Mouse (Mus musculus): Measurements from ENCODE around the gene Ghr. TPM values are rescaled to one million over a fixed set of nuclear protein-coding genes. Genes with fewer than 3 reads are reported as not detected.
A peak's percentile ranks its signal among the peaks of the same experiment; 100 is the strongest.

Ghr gene
- polyA plus RNA-seq, 1 experiment = 147 TPM

GRCm38 (mm10) chr15:3290435-3290834 lies 292.9 kb downstream of the Ghr start:
- Histone ChIP-seq H3K27ac (ENCODE audit: insufficient read depth, low read depth, low read length) (no peak overlapping the region), H3K4me3 (ENCODE audit: insufficient read depth, low read depth, low read length) (no peak overlapping the region), H3K27me3 (replicated peaks; ENCODE audit: control insufficient read depth, insufficient read depth, low read length) (no peaks in the 10 kb centered on the region), H3K36me3 (ENCODE audit: control insufficient read depth, insufficient read depth, low read length) (peaks cover 2% of the 10 kb centered on the region; the same call in 1 of the 2 replicates), H3K4me1 (ENCODE audit: control insufficient read depth, insufficient read depth, low read length) (no peaks in the 10 kb centered on the region)
- DNase-seq = no peak
- TF ChIP-seq POLR2A (IDR thresholded peaks at IDR 0.05; ENCODE audit: low read depth, low read length) = no peak
- no peak for TF ChIP-seq CTCF (conservative IDR thresholded peaks at IDR 0.05; ENCODE audit: insufficient read depth, insufficient read length, low read depth, low read length)
- WGBS = 90% methylated on average over 3 of the region's 3 CpGs

DNA sequence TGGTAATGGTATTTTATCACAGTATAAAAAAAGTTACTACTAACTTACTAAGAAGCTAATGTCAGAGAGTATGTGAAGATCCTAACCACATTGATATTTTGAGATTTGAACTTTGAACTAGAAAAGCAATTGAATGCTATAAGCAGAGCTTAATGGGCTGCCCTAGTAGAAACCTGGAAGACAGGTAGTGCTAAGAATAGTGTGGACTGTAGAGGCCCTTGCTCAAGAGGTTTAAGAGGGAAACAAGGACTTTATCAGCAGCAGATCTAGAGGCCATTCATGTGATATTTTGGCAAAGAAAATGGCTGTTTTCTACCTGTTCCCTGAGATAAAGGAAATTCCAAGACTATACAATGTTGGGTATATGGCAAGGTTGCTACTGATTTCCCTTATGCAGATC lies 297.3 kb downstream of the Ghr start:
- TF ChIP-seq POLR2A (IDR thresholded peaks at IDR 0.05; ENCODE audit: low read depth, low read length) = no peak
- no peak for TF ChIP-seq CTCF (conservative IDR thresholded peaks at IDR 0.05; ENCODE audit: insufficient read depth, insufficient read length, low read depth, low read length)
- Histone ChIP-seq H3K4me1 (ENCODE audit: control insufficient read depth, insufficient read depth, low read length) (no peaks in the 10 kb centered on the region), H3K27me3 (replicated peaks; ENCODE audit: control insufficient read depth, insufficient read depth, low read length) (no peaks in the 10 kb centered on the region), H3K4me3 (ENCODE audit: insufficient read depth, low read depth, low read length) (no peak overlapping the region), H3K36me3 (ENCODE audit: control insufficient read depth, insufficient read depth, low read length) (no peaks in the 10 kb centered on the region), H3K27ac (ENCODE audit: insufficient read depth, low read depth, low read length) (no peak overlapping the region)
- DNase-seq = no peak

GRCm38 (mm10) chr15:3281737-3282136 lies 301.6 kb downstream of the Ghr start:
- no peak for DNase-seq
- peaks cover 11% of the 10 kb centered on the region for H3K36me3 ChIP-seq (ENCODE audit: control insufficient read depth, insufficient read depth, low read length)
- 86% methylated on average over 1 of the region's 1 CpGs for WGBS

DNA sequence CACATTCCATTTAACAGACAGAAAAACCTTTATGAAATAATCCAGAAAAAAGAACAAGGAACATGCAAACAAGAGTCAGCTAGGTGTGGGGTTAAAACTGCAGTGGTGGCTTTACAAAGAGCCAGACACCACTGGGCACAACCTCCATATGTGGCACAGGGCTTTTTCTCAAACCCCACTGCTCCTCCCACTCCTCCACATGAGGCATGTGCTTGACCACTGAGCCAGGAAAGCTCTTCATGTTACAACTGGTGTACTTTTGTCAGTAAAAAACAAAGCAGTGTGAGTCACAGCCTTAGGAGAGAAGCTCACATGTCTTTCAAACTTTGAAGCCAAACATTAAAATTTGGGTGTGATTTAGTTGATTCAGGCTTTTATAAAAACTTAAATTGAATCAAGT lies 302.1 kb downstream of the Ghr start:
- Histone ChIP-seq H3K4me3 (ENCODE audit: insufficient read depth, low read depth, low read length) (no peak overlapping the region), H3K4me1 (ENCODE audit: control insufficient read depth, insufficient read depth, low read length) (no peaks in the 10 kb centered on the region), H3K27ac (ENCODE audit: insufficient read depth, low read depth, low read length) (no peak overlapping the region), H3K36me3 (ENCODE audit: control insufficient read depth, insufficient read depth, low read length) (peaks cover 14% of the 10 kb centered on the region), H3K27me3 (replicated peaks; ENCODE audit: control insufficient read depth, insufficient read depth, low read length) (no peaks in the 10 kb centered on the region)
- TF ChIP-seq POLR2A (IDR thresholded peaks at IDR 0.05; ENCODE audit: low read depth, low read length) (no peak), CTCF (conservative IDR thresholded peaks at IDR 0.05; ENCODE audit: insufficient read depth, insufficient read length, low read depth, low read length) (no peak)
- no peak for DNase-seq

More at GRCm38 (mm10) chr15:3281737-3282136, 301.6 kb downstream of the Ghr start:
- no peak overlapping the region for H3K27ac ChIP-seq (ENCODE audit: insufficient read depth, low read depth, low read length)
- H3K4me3 ChIP-seq (ENCODE audit: insufficient read depth, low read depth, low read length) = no peak overlapping the region
- TF ChIP-seq CTCF (conservative IDR thresholded peaks at IDR 0.05; ENCODE audit: insufficient read depth, insufficient read length, low read depth, low read length) = no peak
- no peak for TF ChIP-seq POLR2A (IDR thresholded peaks at IDR 0.05; ENCODE audit: low read depth, low read length)
- H3K27me3 ChIP-seq (replicated peaks; ENCODE audit: control insufficient read depth, insufficient read depth, low read length) = no peaks in the 10 kb centered on the region
- H3K4me1 ChIP-seq (ENCODE audit: control insufficient read depth, insufficient read depth, low read length) = no peaks in the 10 kb centered on the region

GRCm38 (mm10) chr15:3279242-3279641 lies 304.1 kb downstream of the Ghr start:
- no peak overlapping the region for H3K27ac ChIP-seq (ENCODE audit: insufficient read depth, low read depth, low read length)
- H3K36me3 ChIP-seq (ENCODE audit: control insufficient read depth, insufficient read depth, low read length) = peaks cover 20% of the 10 kb centered on the region
- no peak for TF ChIP-seq CTCF (conservative IDR thresholded peaks at IDR 0.05; ENCODE audit: insufficient read depth, insufficient read length, low read depth, low read length)
- no peak for TF ChIP-seq POLR2A (IDR thresholded peaks at IDR 0.05; ENCODE audit: low read depth, low read length)
- DNase-seq = no peak
- H3K27me3 ChIP-seq (replicated peaks; ENCODE audit: control insufficient read depth, insufficient read depth, low read length) = no peaks in the 10 kb centered on the region
- WGBS = 81% methylated on average over 7 of the region's 7 CpGs
- peaks cover under 1% of the 10 kb centered on the region for H3K4me1 ChIP-seq (ENCODE audit: control insufficient read depth, insufficient read depth, low read length)
- no peak overlapping the region for H3K4me3 ChIP-seq (ENCODE audit: insufficient read depth, low read depth, low read length)

DNA sequence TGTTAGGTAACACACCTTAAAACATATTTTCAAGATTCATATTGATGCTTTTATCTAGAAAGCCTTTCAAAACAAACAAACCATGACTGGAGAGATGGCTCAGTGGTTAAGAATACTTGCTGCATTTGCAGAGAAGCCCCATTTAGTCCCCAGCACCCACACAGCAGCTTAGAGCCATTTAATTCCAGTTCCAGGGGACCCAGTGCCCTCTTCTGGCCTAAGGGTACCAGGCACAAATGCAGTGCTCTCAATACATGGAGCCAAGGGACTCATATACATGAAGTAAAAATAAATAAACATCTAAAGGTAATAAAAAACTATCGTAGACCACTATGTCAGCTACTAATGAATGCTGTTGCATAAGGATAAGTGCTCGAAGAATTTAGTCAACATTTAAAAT lies 305.9 kb downstream of the Ghr start:
- WGBS = 74% methylated on average over 2 of the region's 2 CpGs
- H3K27ac ChIP-seq (ENCODE audit: insufficient read depth, low read depth, low read length) = no peak overlapping the region
- no peak overlapping the region for H3K4me3 ChIP-seq (ENCODE audit: insufficient read depth, low read depth, low read length)
- TF ChIP-seq CTCF (conservative IDR thresholded peaks at IDR 0.05; ENCODE audit: insufficient read depth, insufficient read length, low read depth, low read length) = peak; percentile 43
- no peak for TF ChIP-seq POLR2A (IDR thresholded peaks at IDR 0.05; ENCODE audit: low read depth, low read length)
- H3K36me3 ChIP-seq (ENCODE audit: control insufficient read depth, insufficient read depth, low read length) = peaks cover 20% of the 10 kb centered on the region
- peaks cover 9% of the 10 kb centered on the region for H3K4me1 ChIP-seq (ENCODE audit: control insufficient read depth, insufficient read depth, low read length)
- no peak for DNase-seq
- no peaks in the 10 kb centered on the region for H3K27me3 ChIP-seq (replicated peaks; ENCODE audit: control insufficient read depth, insufficient read depth, low read length)

DNA sequence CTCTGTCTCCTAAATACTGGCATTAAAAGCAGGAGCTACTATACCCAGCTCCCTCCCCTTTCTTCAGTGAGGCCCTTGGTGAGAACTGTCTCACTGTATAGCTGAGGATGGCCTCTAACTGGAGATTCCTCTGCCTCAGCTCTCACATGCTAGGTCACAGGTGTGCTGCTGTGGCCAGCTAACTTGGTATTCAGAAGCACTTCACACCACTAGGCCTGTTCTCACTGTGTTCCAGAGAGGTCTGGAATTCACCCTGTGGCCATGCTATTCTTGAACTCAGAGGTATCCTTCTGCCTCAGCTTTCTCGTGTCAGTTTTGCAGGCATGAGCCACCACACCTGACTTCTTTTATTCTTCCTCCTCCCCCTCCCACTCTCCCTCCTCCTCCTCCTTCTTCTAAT lies 310.1 kb downstream of the Ghr start:
- H3K4me3 ChIP-seq (ENCODE audit: insufficient read depth, low read depth, low read length) = peak overlapping the region; percentile 98
- H3K4me1 ChIP-seq (ENCODE audit: control insufficient read depth, insufficient read depth, low read length) = peaks cover 20% of the 10 kb centered on the region
- DNase-seq = no peak
- peaks cover 17% of the 10 kb centered on the region for H3K36me3 ChIP-seq (ENCODE audit: control insufficient read depth, insufficient read depth, low read length)
- H3K27me3 ChIP-seq (replicated peaks; ENCODE audit: control insufficient read depth, insufficient read depth, low read length) = no peaks in the 10 kb centered on the region
- WGBS = 47% methylated on average over 1 of the region's 1 CpGs
- peak overlapping the region; percentile 27; the same call in 1 of the 2 replicates for H3K27ac ChIP-seq (ENCODE audit: insufficient read depth, low read depth, low read length)
- TF ChIP-seq CTCF (conservative IDR thresholded peaks at IDR 0.05; ENCODE audit: insufficient read depth, insufficient read length, low read depth, low read length) = no peak

- peak; percentile 48 for DNase-seq
- TF ChIP-seq CTCF (conservative IDR thresholded peaks at IDR 0.05; ENCODE audit: insufficient read depth, insufficient read length, low read depth, low read length) (no peak), POLR2A (IDR thresholded peaks at IDR 0.05; ENCODE audit: low read depth, low read length) (no peak)
- Histone ChIP-seq H3K27ac (ENCODE audit: insufficient read depth, low read depth, low read length) (peak overlapping the region; percentile 97), H3K4me1 (ENCODE audit: control insufficient read depth, insufficient read depth, low read length) (peaks cover 20% of the 10 kb centered on the region), H3K36me3 (ENCODE audit: control insufficient read depth, insufficient read depth, low read length) (peaks cover 6% of the 10 kb centered on the region), H3K4me3 (ENCODE audit: insufficient read depth, low read depth, low read length) (peak overlapping the region; percentile 98), H3K27me3 (replicated peaks; ENCODE audit: control insufficient read depth, insufficient read depth, low read length) (no peaks in the 10 kb centered on the region)
- WGBS = 3% methylated on average over 6 of the region's 6 CpGs
Measured at GRCm38 (mm10) chr15:3271216-3271615, 312.1 kb downstream of the Ghr start.
